Mouse (Mus musculus) bone marrow macrophage, adult 2 months (primary cell): Measurements from ENCODE around the gene Ccdc59.

ENCODE experiments used
- CTCF ChIP-seq: IDR thresholded peaks from 2 replicates; pipeline ENCODE4 v1.5.1; 2012; ENCODE audit warnings: low read depth, mild to moderate bottlenecking, low read length, moderate library complexity
- POLR2A ChIP-seq: IDR thresholded peaks from 2 replicates; pipeline ENCODE4 v1.6.1; 2012; ENCODE audit warnings: mild to moderate bottlenecking, low read depth, low read length, borderline replicate concordance

DNA sequence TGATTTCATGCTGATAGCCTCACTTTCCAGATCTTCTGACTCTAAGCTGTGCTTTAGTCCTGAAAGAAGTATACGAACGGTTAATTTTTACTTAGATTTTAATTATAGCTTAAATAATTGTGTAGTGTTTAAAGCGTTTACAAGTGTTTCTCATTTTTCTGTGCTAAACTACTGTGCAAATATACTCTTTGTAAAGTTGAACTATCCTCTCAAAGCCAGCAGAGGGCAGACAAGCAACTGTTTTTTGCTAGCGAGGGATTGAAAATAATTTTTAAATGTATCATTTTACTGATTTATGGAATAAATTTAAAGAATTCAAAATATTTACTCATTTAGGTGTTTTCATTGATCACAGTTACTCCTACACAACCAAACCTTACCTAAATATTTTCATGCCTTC is 26.4 kb downstream of the Ccdc59 start:
- TF ChIP-seq POLR2A (no peak), CTCF (no peak)
